In genomic region chr10:122432690-122433089, GRCm38 (mm10) we compare ENCODE assay signal across 22 mouse cellular contexts. TPM values are rescaled to one million over a fixed set of nuclear protein-coding genes. Genes with fewer than 3 reads are reported as not detected.
"Had no signal": no experiment of that assay in that cellular context is flagged by ENCODE, and none has a peak within 500 bp of the region (broad histone marks: within the 10 kb centered on the region; RNA-seq: fewer than 3 reads in every experiment).

No protein-coding gene starts in this region.

- ATAC-seq: liver, embryonic 12.5 days; liver, postnatal 0 days; lung, postnatal 0 days; midbrain, embryonic 13.5 days; midbrain, embryonic 15.5 days; midbrain, embryonic 16.5 days had no signal

- DNase-seq: left cerebral cortex, postnatal 4 days; liver; liver, embryonic 13.5 days; liver, postnatal 0 days; lung, adult 18-20 months; lung, adult 2 months; lung, embryonic 14.5 days; lung, postnatal 10 days; lung, postnatal 14 days; lung, postnatal 36 days; lung, postnatal 4 days; midbrain, embryonic 14.5 days had no signal

RNA-seq across cellular contexts. Expression of gene Avpr1a, which starts 15.6 kb away (rescaled TPM):
- total RNA-seq: megakaryocyte progenitor cell, adult 5-6 weeks; megakaryocyte, adult 5-6 weeks; megakaryocyte-erythroid progenitor cell, adult 5-6 weeks; monocyte, adult 5-6 weeks had no signal
- polyA plus RNA-seq: macrophage had no signal
